Mouse (Mus musculus): ENCODE data around the gene Klhl12. TPM values are rescaled to one million over a fixed set of nuclear protein-coding genes. Genes with fewer than 3 reads are reported as not detected.
"Not testable (repeated sequence)": the region's sequence is repeated elsewhere in the genome, so short reads cannot be mapped to it uniquely, and the experiment has no call there.

Klhl12 gene
- total RNA-seq (2021): 10 to 100 TPM; 21.5 to 22.9 TPM
- long read RNA-seq, experiment 1, transcript Klhl12-201 (12 exons, 3,408 nt): major isoform, 16 of 18 reads
- long read RNA-seq, experiment 1, partial matches to known transcripts: 1 of 18 reads
- long read RNA-seq, experiment 1, other reads (novel, unspliced or antisense): 1 of 18 reads
- long read RNA-seq, experiment 2, partial matches to known transcripts: 3 of 6 reads
- long read RNA-seq, experiment 2, other reads (novel, unspliced or antisense): 0 of 6 reads

GRCm38 (mm10) chr1:134454904-134455824, at the start of gene Klhl12:
Gene Klhl12, plus strand, starts transcription at chr1:134455531.
- peak; percentile 96 for DNase-seq

GRCm38 (mm10) chr1:134406414-134406771, 48.9 kb upstream of the Klhl12 start:
- no peak for DNase-seq

GRCm38 (mm10) chr1:134408080-134408479, 47.3 kb upstream of the Klhl12 start:
- no peak for DNase-seq

GRCm38 (mm10) chr1:134411706-134412629, 43.4 kb upstream of the Klhl12 start:
- DNase-seq: no peak

GRCm38 (mm10) chr1:134414038-134414437, 41.3 kb upstream of the Klhl12 start:
- no peak for DNase-seq

- DNase-seq: no peak
These were observed 40.7 kb upstream of the Klhl12 start for GRCm38 (mm10) chr1:134414501-134415167.

GRCm38 (mm10) chr1:134415168-134415831, 40.0 kb upstream of the Klhl12 start, which contains the start of gene Adipor1:
Gene Adipor1, plus strand, starts transcription at chr1:134415378.
- peak; percentile 99 for DNase-seq

- DNase-seq: no peak
These were observed 36.8 kb upstream of the Klhl12 start for GRCm38 (mm10) chr1:134418414-134418975.

- no peak for DNase-seq
These were observed 36.2 kb upstream of the Klhl12 start for GRCm38 (mm10) chr1:134419176-134419575.

- peak; percentile 87 to 91 for DNase-seq
These were observed 35.4 kb upstream of the Klhl12 start for GRCm38 (mm10) chr1:134419751-134420458.

- DNase-seq: no peak
These were observed 31.4 kb upstream of the Klhl12 start for GRCm38 (mm10) chr1:134423911-134424310.

GRCm38 (mm10) chr1:134426289-134426688, 29.0 kb upstream of the Klhl12 start:
- no peak for DNase-seq

- DNase-seq: no peak
These were observed 22.3 kb upstream of the Klhl12 start for GRCm38 (mm10) chr1:134433002-134433401.

GRCm38 (mm10) chr1:134433473-134433872, 21.9 kb upstream of the Klhl12 start:
- DNase-seq: no peak

- no peak for DNase-seq
These were observed 19.9 kb upstream of the Klhl12 start for GRCm38 (mm10) chr1:134435414-134435813.

- DNase-seq: no peak
These were observed 14.9 kb upstream of the Klhl12 start for GRCm38 (mm10) chr1:134440437-134440836.

GRCm38 (mm10) chr1:134441737-134442136, 13.6 kb upstream of the Klhl12 start:
- not testable (repeated sequence) for DNase-seq

- no peak for DNase-seq
These were observed 12.9 kb upstream of the Klhl12 start for GRCm38 (mm10) chr1:134442394-134442793.

- DNase-seq: not testable (repeated sequence)
These were observed 12.0 kb upstream of the Klhl12 start for GRCm38 (mm10) chr1:134443288-134443687.

GRCm38 (mm10) chr1:134445418-134445817, 9.9 kb upstream of the Klhl12 start:
- peak; percentile 21 to 56 for DNase-seq

Measured in adrenal gland, postnatal 36 days (tissue).